Mouse (Mus musculus) liver, adult 2 months (tissue): ENCODE results near the gene Snx19.

ENCODE experiments used
- CTCF ChIP-seq: fragments of 200-500 bp; IDR thresholded peaks from 2 replicates; pipeline ENCODE4 v1.5.1; 2011; ENCODE audit warnings: low read depth, low read length, control low read depth
- POLR2A ChIP-seq: fragments of 200-500 bp; IDR thresholded peaks from 2 replicates; pipeline ENCODE4 v1.6.1; 2011; ENCODE audit warnings: low read length, control low read depth; ENCODE audit not compliant: insufficient read depth; ENCODE audit errors: extremely low read depth

DNA sequence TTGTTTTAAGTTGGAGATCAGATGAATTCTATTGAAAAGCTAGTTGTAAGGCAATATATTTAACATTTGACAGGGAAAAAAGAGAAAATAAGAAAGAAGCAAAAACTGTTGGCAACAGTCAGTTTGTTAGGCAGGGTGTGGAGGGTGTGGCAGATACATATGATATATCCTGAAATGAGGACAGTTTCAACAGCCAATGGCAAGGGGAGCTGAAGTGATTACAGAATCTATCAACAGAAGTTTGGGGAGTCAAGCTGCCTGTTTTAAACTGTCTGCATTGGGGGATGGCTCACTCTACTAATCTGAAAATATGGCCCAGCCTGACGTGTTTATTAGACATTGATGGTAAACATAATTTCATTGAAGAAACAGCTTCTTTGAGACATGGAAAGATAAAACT is 61.5 kb downstream of the Snx19 start:
- TF ChIP-seq CTCF (no peak), POLR2A (no peak)
